Mouse (Mus musculus): ENCODE measurements at regions not wholly inside any gene's neighbourhood (a gene's known extent, or its start where the extent isn't known, plus 50 kb on each side); places are given as distances from the start of the nearest gene placed in this dataset.

GRCm38 (mm10) chr4:124266573-124266972 is 344.0 kb downstream of the 3100002H09Rik start:
- no peak for TF ChIP-seq POLR2A (IDR thresholded peaks at IDR 0.05; ENCODE audit: borderline replicate concordance, extremely low read depth, low read depth, low read length)
- no peak for TF ChIP-seq CTCF (IDR thresholded peaks at IDR 0.05; ENCODE audit: insufficient read depth, low read length)

Measured in lung, adult 2 months (tissue).